Comparison of ENCODE assay signal across 30 mouse cellular contexts in genomic region chr7:115322989-115323388, GRCm38 (mm10).
DNase-seq lines count a peak whose midpoint lies in the region; ATAC-seq and TF ChIP-seq lines count a peak whose summit lies in the region.
"Had no signal": no experiment of that assay in that cellular context is flagged by ENCODE, and none has a peak within 500 bp of the region (broad histone marks: within the 10 kb centered on the region; RNA-seq: fewer than 3 reads in every experiment).

No protein-coding gene starts in this region.

- ATAC-seq in heart, embryonic 15.5 days (replicated peaks; ENCODE audit: insufficient number of reproducible peaks, insufficient read depth, low FRiP score, low read depth) = peak; percentile 48
- no peak for ATAC-seq in stomach, postnatal 0 days (ENCODE audit: low FRiP score, low TSS enrichment)
- ATAC-seq: forebrain, postnatal 0 days; hindbrain, postnatal 0 days; intestine, embryonic 15.5 days; liver, embryonic 12.5 days; liver, postnatal 0 days; lung, postnatal 0 days had no signal

- 36% methylated on average over 5 of the region's 5 CpGs for WGBS in heart, embryonic 15.5 days
- 34% methylated on average over 5 of the region's 5 CpGs for WGBS in thymus, adult 2 months
- 54% methylated on average over 5 of the region's 5 CpGs for WGBS in stomach, postnatal 0 days

- H3K9me3 ChIP-seq in heart, embryonic 15.5 days (replicated peaks) = no peaks in the 10 kb centered on the region
- H3K9me3 ChIP-seq in stomach, postnatal 0 days (ENCODE audit: control insufficient read depth, low read length) = no peaks in the 10 kb centered on the region
- H3K9me3 ChIP-seq: embryonic facial prominence, embryonic 13.5 days; hindbrain, embryonic 12.5 days; intestine, embryonic 15.5 days; limb, embryonic 13.5 days; liver, embryonic 12.5 days had no signal

- no peak overlapping the region for H3K9ac ChIP-seq in heart, embryonic 15.5 days
- H3K9ac ChIP-seq in stomach, postnatal 0 days (ENCODE audit: low read length) = no peak overlapping the region
- H3K9ac ChIP-seq: embryonic facial prominence, embryonic 13.5 days; forebrain, postnatal 0 days; hindbrain, embryonic 12.5 days; intestine, embryonic 15.5 days; limb, embryonic 13.5 days; liver, embryonic 12.5 days; liver, postnatal 0 days had no signal

- no peak overlapping the region for H3K4me2 ChIP-seq in heart, embryonic 15.5 days
- H3K4me2 ChIP-seq in stomach, postnatal 0 days (replicated peaks; ENCODE audit: low read depth) = no peak overlapping the region
- H3K4me2 ChIP-seq: embryonic facial prominence, embryonic 13.5 days; hindbrain, embryonic 12.5 days; intestine, embryonic 15.5 days; limb, embryonic 13.5 days; liver, embryonic 12.5 days had no signal

- H3K4me1 ChIP-seq in heart, embryonic 15.5 days (replicated peaks) = peaks cover 17% of the 10 kb centered on the region
- peaks cover 26% of the 10 kb centered on the region for H3K4me1 ChIP-seq in thymus, adult 2 months (replicated peaks; ENCODE audit: control insufficient read depth, insufficient read depth, low read length)
- H3K4me1 ChIP-seq in stomach, postnatal 0 days (replicated peaks; ENCODE audit: control insufficient read depth, insufficient read depth) = no peaks in the 10 kb centered on the region
- H3K4me1 ChIP-seq: intestine, embryonic 15.5 days; limb, embryonic 13.5 days; liver, embryonic 12.5 days had no signal

- H3K36me3 ChIP-seq in heart, embryonic 15.5 days = no peaks in the 10 kb centered on the region
- no peaks in the 10 kb centered on the region for H3K36me3 ChIP-seq in thymus, adult 2 months (ENCODE audit: control insufficient read depth, insufficient read depth, low read length)
- H3K36me3 ChIP-seq in stomach, postnatal 0 days (ENCODE audit: control insufficient read depth, insufficient read depth, low read length) = no peaks in the 10 kb centered on the region
- H3K36me3 ChIP-seq: embryonic facial prominence, embryonic 13.5 days; hindbrain, embryonic 12.5 days; intestine, embryonic 15.5 days; limb, embryonic 13.5 days; liver, embryonic 12.5 days had no signal

- TF ChIP-seq POLR2A in thymus, adult 2 months (IDR thresholded peaks at IDR 0.05; ENCODE audit: control insufficient read depth, extremely low read depth, insufficient read depth, low read length, poor library complexity) = no peak

- no peak overlapping the region for H3K4me3 ChIP-seq in heart, embryonic 15.5 days
- no peak overlapping the region for H3K4me3 ChIP-seq in thymus, adult 2 months (ENCODE audit: control insufficient read depth, insufficient read depth, low read length)
- H3K4me3 ChIP-seq in stomach, postnatal 0 days (ENCODE audit: low read depth, low read length) = no peak overlapping the region
- H3K4me3 ChIP-seq: embryonic facial prominence, embryonic 13.5 days; erythroblast, embryonic 14.5 days; hindbrain, embryonic 12.5 days; intestine, embryonic 15.5 days; layer of hippocampus, adult 2 months; left cerebral cortex, adult 2 months; limb, embryonic 13.5 days; liver, embryonic 12.5 days had no signal

- no peak for TF ChIP-seq CTCF in thymus, adult 2 months (IDR thresholded peaks at IDR 0.05; ENCODE audit: borderline replicate concordance, control insufficient read depth, extremely low read depth, insufficient read depth, low read length, poor library complexity)
- peak; percentile 27; the same call in 1 of the 2 replicates for TF ChIP-seq CTCF in stomach, postnatal 0 days (IDR thresholded peaks at IDR 0.05; ENCODE audit: low read depth)

- TF ChIP-seq EP300 in stomach, postnatal 0 days (optimal IDR thresholded peaks at IDR 0.05) = no peak

- no peaks in the 10 kb centered on the region for H3K27me3 ChIP-seq in heart, embryonic 15.5 days
- H3K27me3 ChIP-seq in thymus, adult 2 months (ENCODE audit: control insufficient read depth, insufficient read depth, low read length) = no peaks in the 10 kb centered on the region
- H3K27me3 ChIP-seq in stomach, postnatal 0 days (ENCODE audit: control insufficient read depth, insufficient read depth, low read length) = no peaks in the 10 kb centered on the region
- H3K27me3 ChIP-seq: hindbrain, embryonic 12.5 days; intestine, embryonic 15.5 days; limb, embryonic 13.5 days; liver, embryonic 12.5 days had no signal

- H3K27ac ChIP-seq in heart, embryonic 15.5 days = 0 out of 2 replicates have a peak overlapping the region, but pooled peaks have one; percentile 12
- H3K27ac ChIP-seq in thymus, adult 2 months (ENCODE audit: control insufficient read depth, insufficient read depth, low read length) = no peak overlapping the region
- no peak overlapping the region for H3K27ac ChIP-seq in stomach, postnatal 0 days (replicated peaks)
- H3K27ac ChIP-seq: embryonic facial prominence, embryonic 13.5 days; hindbrain, embryonic 12.5 days; hindbrain, postnatal 0 days; intestine, embryonic 15.5 days; layer of hippocampus, adult 2 months; left cerebral cortex, adult 2 months; limb, embryonic 13.5 days; liver, embryonic 12.5 days; macrophage had no signal

- no peak for DNase-seq in heart, adult 8-10 months (ENCODE audit: low spot score)
- peak; percentile 27 for DNase-seq in thymus, postnatal 14 days
- no peak for DNase-seq in thymus, adult 2 months
- DNase-seq in stomach, postnatal 0 days (ENCODE audit: low spot score) = no peak
- DNase-seq in testis, postnatal 14 days (ENCODE audit: low spot score) = no peak
- DNase-seq: adrenal gland, adult 8-10 months; B cell, adult 2 months; cerebellum, adult 11 months; cerebellum, adult 9-10 months; cerebellum, postnatal 36 days; embryo, embryonic 11 days; forebrain, postnatal 0 days; gastrocnemius, postnatal 10 days; heart, postnatal 36 days; kidney, adult 2 months; kidney, postnatal 36 days; liver, postnatal 0 days; midbrain, embryonic 14.5 days had no signal
